Mouse (Mus musculus) liver, embryonic 11.5 days (tissue): ENCODE measurements around the gene Il1r2. TPM values are rescaled to one million over a fixed set of nuclear protein-coding genes. Genes with fewer than 3 reads are reported as not detected.

Source experiments
- ATAC-seq: fragments of 200-750 bp; cut with Nextera tagmentation; replicated peaks from 2 replicates; pipeline ENCODE4 v1.8.0; 2017; ENCODE audit warnings: moderate number of reproducible peaks, mild to moderate bottlenecking, moderate TSS enrichment, moderate library complexity; ENCODE audit not compliant: low FRiP score
- DNase-seq: peaks from one replicate; pipeline ENCODE4 v3.0.0-alpha.2; 2017; ENCODE audit warnings: low spot score
- H3K27ac ChIP-seq: fragments of 300-500 bp; sonication (generic); 2 replicates; pipeline ENCODE4 v1.5.1; 2014; ENCODE audit warnings: mild to moderate bottlenecking, low read depth, low read length, control low read depth
- H3K27me3 ChIP-seq: fragments of 300-500 bp; sonication (generic); replicated peaks from 2 replicates; pipeline ENCODE4 v1.6.1; 2014; ENCODE audit warnings: low read length, mixed read lengths; ENCODE audit not compliant: control insufficient read depth, insufficient read depth
- H3K36me3 ChIP-seq: fragments of 300-500 bp; sonication (generic); 2 replicates; pipeline ENCODE4 v1.6.1; 2014; ENCODE audit warnings: mild to moderate bottlenecking, low read length, moderate library complexity, mixed read lengths; ENCODE audit not compliant: control insufficient read depth, insufficient read depth
- H3K4me1 ChIP-seq: fragments of 300-500 bp; sonication (generic); replicated peaks from 2 replicates; pipeline ENCODE4 v1.6.1; 2014; ENCODE audit warnings: low read length, mixed read lengths; ENCODE audit not compliant: control insufficient read depth, insufficient read depth
- H3K4me2 ChIP-seq: fragments of 300-500 bp; sonication (generic); 2 replicates; pipeline ENCODE4 v1.6.1; 2014; ENCODE audit warnings: mild to moderate bottlenecking, control low read depth, moderate library complexity
- H3K4me3 ChIP-seq: fragments of 300-500 bp; sonication (generic); 2 replicates; pipeline ENCODE4 v1.5.1; 2014; ENCODE audit warnings: low read depth, low read length, control low read depth
- H3K9ac ChIP-seq: fragments of 300-500 bp; sonication (generic); 2 replicates; pipeline ENCODE4 v1.6.1; 2014; ENCODE audit warnings: low read depth, low read length, control low read depth
- H3K9me3 ChIP-seq: fragments of 300-500 bp; sonication (generic); 2 replicates; pipeline ENCODE4 v1.6.1; 2016; ENCODE audit warnings: low read length, inconsistent platforms, mixed read lengths; ENCODE audit not compliant: control insufficient read depth
- WGBS: fragments of 180-500 bp; shearing (Covaris S2); extraction: QIAGEN DNeasy Blood & Tissue Kit; methylation state at CpG from one replicate; pipeline ENCODE4 v1.1.7; 2014; 5-methylcytosine and 5-hydroxymethylcytosine counted together
- polyA plus RNA-seq: library from polyadenylated mRNA; unstranded; fragments of >200 nt; fragmentation: Nextera tagmentation; extraction: Ambion mirVana; gene quantifications from 2 replicates; pipeline ENCODE4 v1.2.1, GENCODE M21; 2014

The Il1r2 gene
- polyA plus RNA-seq = 0.38 and 0.53 TPM in 2 replicates

DNA sequence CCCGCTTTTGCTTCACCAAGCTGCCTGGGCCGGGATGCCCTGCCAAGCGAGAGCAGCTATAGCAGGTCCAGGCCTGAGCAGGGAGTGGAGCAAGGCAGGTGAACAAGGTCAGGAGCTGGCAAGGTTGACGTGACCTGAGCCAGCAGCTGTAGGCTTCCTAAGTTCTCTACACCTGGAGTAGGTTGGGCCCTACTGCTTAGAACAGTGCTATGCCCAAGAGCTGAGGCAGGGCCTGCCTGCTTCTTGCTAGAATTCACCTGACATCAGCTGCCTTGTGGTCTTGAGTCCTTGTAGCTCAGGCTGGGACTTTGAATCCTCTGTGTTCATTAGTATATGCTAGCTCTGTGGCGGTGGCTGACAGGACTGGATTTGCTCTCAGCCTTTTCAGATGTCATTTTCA lies at the start of gene Il1r2:
Gene Il1r2 (plus strand): TSS at position 301 of the 400 bp plus-strand sequence.
- H3K27ac ChIP-seq = no peak within 1 kb of the TSS
- no peak for ATAC-seq
- no peak for DNase-seq
- H3K4me1 ChIP-seq = no peaks in the 10 kb centered on the region
- H3K4me2 ChIP-seq = no peak within 1 kb of the TSS
- H3K9ac ChIP-seq = no peak within 1 kb of the TSS
- no peaks in the 10 kb centered on the region for H3K9me3 ChIP-seq
- H3K4me3 ChIP-seq = no peak within 1 kb of the TSS
- WGBS = 84% methylated on average over 5 of the region's 5 CpGs
- H3K27me3 ChIP-seq = no peaks in the 10 kb centered on the region
- no peaks in the 10 kb centered on the region for H3K36me3 ChIP-seq

DNA sequence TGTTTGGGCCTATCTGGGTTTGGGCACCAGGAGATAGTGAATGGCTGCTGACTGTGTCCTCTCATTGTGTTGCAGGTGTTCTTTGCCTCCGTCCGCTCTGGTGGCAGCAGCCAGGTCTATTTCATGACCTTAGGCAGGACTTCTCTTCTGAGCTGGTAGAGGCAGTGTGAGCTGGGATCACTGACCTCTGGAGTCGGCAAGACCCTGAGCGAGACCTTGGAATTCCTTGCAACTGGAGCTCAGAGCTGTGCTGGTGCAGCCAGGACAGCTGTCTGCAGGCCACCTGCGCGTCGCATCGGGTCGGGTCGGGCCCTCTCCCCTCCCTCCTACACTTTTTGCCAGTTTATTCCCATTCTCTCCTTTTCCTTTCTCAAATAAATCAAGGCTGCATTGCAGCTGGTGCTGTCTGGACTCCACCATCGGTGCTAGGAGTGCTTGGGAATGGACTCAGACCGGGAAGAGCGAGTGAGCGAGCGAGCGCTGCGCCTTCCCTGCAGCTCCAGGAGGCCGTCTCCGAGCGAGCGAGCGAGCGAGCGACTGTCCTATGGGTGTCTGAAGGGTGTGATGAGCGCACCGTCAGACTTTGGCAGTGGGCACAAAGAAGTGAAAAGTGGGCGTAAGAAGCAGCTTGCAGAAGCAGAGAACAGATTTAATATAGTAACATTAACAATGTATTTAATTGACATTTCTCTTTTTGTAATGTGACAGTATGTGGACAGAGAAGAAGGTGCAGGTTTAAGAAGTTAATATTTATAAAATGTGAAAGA lies 49.1 kb upstream of the Il1r2 start:
- DNase-seq (no peak), ATAC-seq (no peak)
- Histone ChIP-seq H3K27ac (no peak overlapping the region), H3K36me3 (peaks cover 21% of the 10 kb centered on the region), H3K27me3 (no peaks in the 10 kb centered on the region), H3K4me3 (no peak overlapping the region), H3K9ac (no peak overlapping the region), H3K4me2 (no peak overlapping the region), H3K4me1 (no peaks in the 10 kb centered on the region), H3K9me3 (no peaks in the 10 kb centered on the region)
- 91% methylated on average over 27 of the region's 27 CpGs for WGBS

DNA sequence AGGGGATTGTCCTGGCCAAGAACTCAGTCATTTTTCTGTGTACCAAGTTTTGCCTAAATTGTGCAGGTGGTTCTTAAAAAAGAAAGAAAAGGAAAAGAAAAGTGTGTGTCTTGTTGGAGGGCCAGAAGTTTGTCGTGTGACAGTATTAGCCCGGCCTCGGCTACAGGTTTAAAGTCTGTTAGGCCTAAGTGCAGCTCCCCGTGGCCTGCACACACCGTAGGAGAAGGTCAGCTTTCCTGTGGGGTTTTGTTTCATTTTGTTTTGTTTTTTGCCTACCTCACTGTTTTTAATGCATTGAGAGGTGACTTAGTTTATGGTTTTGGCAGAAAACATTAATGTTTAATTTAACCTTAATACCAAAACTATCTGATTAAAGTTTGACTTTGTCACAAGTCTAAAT lies 48.5 kb upstream of the Il1r2 start:
- H3K4me3 ChIP-seq = no peak overlapping the region
- H3K9ac ChIP-seq = no peak overlapping the region
- H3K27ac ChIP-seq = no peak overlapping the region
- WGBS = 91% methylated on average over 5 of the region's 5 CpGs
- H3K4me1 ChIP-seq = no peaks in the 10 kb centered on the region
- DNase-seq (no peak), ATAC-seq (no peak)
- no peaks in the 10 kb centered on the region for H3K27me3 ChIP-seq
- no peak overlapping the region for H3K4me2 ChIP-seq
- H3K9me3 ChIP-seq = no peaks in the 10 kb centered on the region
- H3K36me3 ChIP-seq = peaks cover 20% of the 10 kb centered on the region

DNA sequence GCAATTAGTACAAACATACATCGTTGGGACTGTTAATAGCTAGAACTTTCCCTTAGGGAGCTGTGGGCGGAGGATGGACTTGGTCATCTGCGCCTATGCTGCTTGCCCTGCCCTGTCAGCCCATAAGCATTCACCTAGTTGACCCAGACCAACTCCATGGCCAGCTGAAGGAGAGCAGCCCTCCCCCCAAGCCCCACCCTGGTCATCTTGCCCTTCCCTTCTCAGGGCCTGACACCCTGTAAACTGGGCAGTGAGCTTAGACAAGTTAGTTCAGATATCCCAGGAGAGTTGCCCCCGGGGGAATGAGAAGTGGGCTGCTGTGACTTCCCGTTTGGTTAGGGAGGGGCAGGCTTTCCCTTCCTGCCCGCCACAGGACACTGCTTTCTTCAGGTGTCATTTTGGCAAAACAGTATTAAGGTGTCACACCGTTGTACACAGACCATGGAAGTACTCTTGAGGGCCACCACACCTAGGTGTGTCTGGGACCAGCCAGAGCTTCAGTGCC lies 46.7 kb upstream of the Il1r2 start:
- H3K27ac ChIP-seq = no peak overlapping the region
- H3K4me1 ChIP-seq = no peaks in the 10 kb centered on the region
- no peak overlapping the region for H3K4me2 ChIP-seq
- DNase-seq = no peak
- ATAC-seq = no peak
- no peak overlapping the region for H3K4me3 ChIP-seq
- 74% methylated on average over 7 of the region's 7 CpGs for WGBS
- no peaks in the 10 kb centered on the region for H3K27me3 ChIP-seq
- H3K9ac ChIP-seq = no peak overlapping the region
- H3K36me3 ChIP-seq = peaks cover 17% of the 10 kb centered on the region; the same call in 1 of the 2 replicates
- H3K9me3 ChIP-seq = no peaks in the 10 kb centered on the region

DNA sequence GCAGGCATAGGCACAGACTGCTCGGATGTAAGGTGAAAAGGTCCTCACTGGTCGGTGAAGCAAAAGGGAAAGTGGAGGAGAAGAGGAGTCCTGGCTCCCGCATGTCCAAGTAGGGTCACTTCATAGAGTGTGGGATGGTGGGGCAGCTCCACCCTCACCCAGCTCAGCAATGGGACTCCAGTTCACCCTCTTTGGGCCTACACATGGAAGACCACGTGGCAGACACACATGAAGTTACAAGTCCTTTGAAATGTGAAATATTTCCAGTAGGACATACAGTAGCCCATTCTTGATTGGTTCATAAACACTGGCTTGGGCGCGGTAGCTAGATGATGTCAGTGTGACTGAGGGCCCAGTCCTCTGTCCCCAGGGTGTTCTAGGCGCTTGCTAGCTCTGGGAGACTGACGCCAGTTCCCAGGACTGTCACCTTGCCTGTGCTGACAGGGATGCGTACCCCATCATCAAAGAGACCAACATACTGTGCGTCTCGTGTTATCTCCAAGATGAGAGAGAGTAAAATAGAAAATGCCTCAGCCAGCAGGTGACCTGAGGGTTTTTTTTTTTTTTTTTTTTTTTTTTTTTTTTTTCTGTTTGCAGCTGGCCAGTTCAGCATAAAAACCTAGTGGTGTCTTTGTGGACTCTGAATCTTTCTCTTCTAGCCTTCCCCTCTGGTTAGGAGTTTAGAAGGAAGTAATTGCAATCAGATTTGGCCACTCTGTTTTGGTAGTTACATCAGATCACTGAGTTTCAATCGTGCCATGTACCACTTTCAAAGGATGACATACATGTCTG lies 45.5 kb upstream of the Il1r2 start:
- Histone ChIP-seq H3K4me3 (no peak overlapping the region), H3K27me3 (no peaks in the 10 kb centered on the region), H3K4me2 (no peak overlapping the region), H3K4me1 (no peaks in the 10 kb centered on the region), H3K9ac (no peak overlapping the region), H3K27ac (no peak overlapping the region), H3K9me3 (no peaks in the 10 kb centered on the region), H3K36me3 (peaks cover 12% of the 10 kb centered on the region; the same call in 1 of the 2 replicates)
- DNase-seq (no peak), ATAC-seq (no peak)
- 86% methylated on average over 12 of the region's 12 CpGs for WGBS

DNA sequence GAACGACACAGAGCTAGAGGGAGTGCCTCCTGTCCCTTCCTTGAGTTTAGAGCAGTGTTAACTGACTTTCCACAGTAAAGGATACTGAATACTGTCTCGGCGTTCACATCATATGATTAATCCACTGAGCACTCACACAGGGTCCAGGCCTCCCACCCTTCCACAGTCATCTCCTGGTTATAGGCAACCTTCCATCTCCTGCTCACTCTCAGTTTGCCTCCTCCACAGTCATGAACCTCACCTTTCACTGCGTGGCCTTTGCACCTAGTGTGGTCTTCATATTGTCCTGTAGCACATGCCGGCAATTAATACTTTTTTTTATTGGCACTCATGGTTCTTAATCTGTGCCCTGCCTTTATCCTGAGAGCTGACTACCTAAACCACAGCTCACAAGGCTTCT lies 44.3 kb upstream of the Il1r2 start:
- no peak for ATAC-seq
- WGBS = 85% methylated on average over 5 of the region's 5 CpGs
- Histone ChIP-seq H3K9ac (no peak overlapping the region), H3K4me2 (no peak overlapping the region), H3K9me3 (no peaks in the 10 kb centered on the region), H3K27me3 (no peaks in the 10 kb centered on the region), H3K4me1 (no peaks in the 10 kb centered on the region), H3K36me3 (peaks cover 4% of the 10 kb centered on the region; the same call in 1 of the 2 replicates), H3K4me3 (no peak overlapping the region), H3K27ac (no peak overlapping the region)
- DNase-seq = no peak

DNA sequence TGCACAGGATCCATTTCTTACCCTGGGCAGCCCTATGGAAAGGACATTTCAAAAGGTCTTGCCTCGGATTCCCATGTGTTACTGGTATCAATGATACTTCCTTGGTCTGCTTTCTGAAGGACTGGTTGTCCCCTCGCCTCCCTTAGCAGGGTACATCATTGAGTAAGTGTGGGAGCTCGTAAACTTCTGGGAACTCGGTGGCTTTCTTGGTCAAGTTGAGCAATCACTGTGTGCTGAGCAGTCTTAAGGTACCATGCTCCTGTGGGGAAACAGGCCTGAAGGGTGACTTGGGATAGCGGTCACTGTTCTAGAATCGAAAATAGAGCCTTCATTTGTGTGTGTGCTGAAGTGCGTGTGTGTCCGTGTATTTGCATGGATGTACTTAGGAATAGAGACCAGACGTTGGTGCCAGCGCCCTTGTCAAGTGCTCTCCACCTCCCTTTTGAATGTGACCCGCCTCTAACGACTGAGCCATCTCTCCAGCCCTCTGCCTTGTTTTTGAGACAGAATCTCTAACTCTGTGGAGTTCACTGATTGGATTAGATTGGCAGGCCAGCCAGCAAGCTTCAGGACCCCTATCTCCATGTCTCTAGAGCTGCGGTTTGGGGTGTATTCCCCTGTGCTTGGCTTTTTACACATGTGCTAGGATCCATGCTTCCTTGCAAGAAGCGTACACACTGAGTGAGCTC lies 43.4 kb upstream of the Il1r2 start:
- Histone ChIP-seq H3K27ac (no peak overlapping the region), H3K4me3 (no peak overlapping the region), H3K4me1 (no peaks in the 10 kb centered on the region), H3K4me2 (no peak overlapping the region), H3K9me3 (no peaks in the 10 kb centered on the region), H3K36me3 (no peaks in the 10 kb centered on the region; the same call in 1 of the 2 replicates), H3K27me3 (no peaks in the 10 kb centered on the region), H3K9ac (no peak overlapping the region)
- WGBS = 75% methylated on average over 14 of the region's 14 CpGs
- no peak for ATAC-seq
- DNase-seq = no peak

DNA sequence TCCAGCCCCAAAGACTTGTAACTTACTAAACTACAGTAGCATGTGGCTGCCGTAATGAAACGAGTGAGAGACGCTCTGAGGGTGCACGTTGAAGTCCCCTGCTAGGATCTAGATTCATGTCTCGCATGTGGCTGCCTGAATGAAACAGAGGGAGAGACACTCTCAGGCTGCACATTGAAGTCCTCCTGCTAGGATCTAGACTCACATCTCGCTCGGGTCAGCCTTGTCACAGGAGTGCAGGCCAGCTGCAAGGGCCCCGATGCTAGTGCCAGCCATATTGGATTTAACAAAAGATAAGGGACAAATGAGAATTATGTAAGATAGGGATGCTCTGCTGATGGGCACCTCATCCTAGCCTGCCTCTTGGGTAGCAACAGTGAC lies 42.9 kb upstream of the Il1r2 start:
- H3K27ac ChIP-seq = no peak overlapping the region
- H3K4me3 ChIP-seq = no peak overlapping the region
- H3K36me3 ChIP-seq = no peaks in the 10 kb centered on the region; the same call in 1 of the 2 replicates
- no peaks in the 10 kb centered on the region for H3K4me1 ChIP-seq
- no peak overlapping the region for H3K9ac ChIP-seq
- WGBS = 89% methylated on average over 8 of the region's 8 CpGs
- ATAC-seq (no peak), DNase-seq (no peak)
- no peaks in the 10 kb centered on the region for H3K9me3 ChIP-seq
- H3K4me2 ChIP-seq = no peak overlapping the region
- H3K27me3 ChIP-seq = no peaks in the 10 kb centered on the region
